Mouse (Mus musculus) adrenal gland, postnatal 25 days (tissue): ENCODE results near the gene Mcts1. TPM values are rescaled to one million over a fixed set of nuclear protein-coding genes. Genes with fewer than 3 reads are reported as not detected.
A peak's percentile ranks its signal among the peaks of the same experiment; 100 is the strongest.

ENCODE experiments used
- DNase-seq: peaks from one replicate; pipeline ENCODE4 v3.0.0; 2021; ENCODE audit warnings: mixed read lengths
- long read RNA-seq: library from polyadenylated mRNA; stranded (forward); transcript quantifications from one replicate; pipeline ENCODE4 v2.0.0, GENCODE M21; 2021
- total RNA-seq: library from RNA; stranded (reverse); gene quantifications from 2 replicates; pipeline ENCODE4 v1.2.3, GENCODE M21; 2021

Gene Mcts1
- 85.1 and 86.4 TPM in 2 replicates for total RNA-seq
- long read RNA-seq, transcript Mcts1-201 (6 exons, 783 nt) = major isoform, 12 of 21 reads
- long read RNA-seq, partial matches to known transcripts = 1 of 21 reads
- long read RNA-seq, other reads (novel, unspliced or antisense) = 8 of 21 reads

DNA sequence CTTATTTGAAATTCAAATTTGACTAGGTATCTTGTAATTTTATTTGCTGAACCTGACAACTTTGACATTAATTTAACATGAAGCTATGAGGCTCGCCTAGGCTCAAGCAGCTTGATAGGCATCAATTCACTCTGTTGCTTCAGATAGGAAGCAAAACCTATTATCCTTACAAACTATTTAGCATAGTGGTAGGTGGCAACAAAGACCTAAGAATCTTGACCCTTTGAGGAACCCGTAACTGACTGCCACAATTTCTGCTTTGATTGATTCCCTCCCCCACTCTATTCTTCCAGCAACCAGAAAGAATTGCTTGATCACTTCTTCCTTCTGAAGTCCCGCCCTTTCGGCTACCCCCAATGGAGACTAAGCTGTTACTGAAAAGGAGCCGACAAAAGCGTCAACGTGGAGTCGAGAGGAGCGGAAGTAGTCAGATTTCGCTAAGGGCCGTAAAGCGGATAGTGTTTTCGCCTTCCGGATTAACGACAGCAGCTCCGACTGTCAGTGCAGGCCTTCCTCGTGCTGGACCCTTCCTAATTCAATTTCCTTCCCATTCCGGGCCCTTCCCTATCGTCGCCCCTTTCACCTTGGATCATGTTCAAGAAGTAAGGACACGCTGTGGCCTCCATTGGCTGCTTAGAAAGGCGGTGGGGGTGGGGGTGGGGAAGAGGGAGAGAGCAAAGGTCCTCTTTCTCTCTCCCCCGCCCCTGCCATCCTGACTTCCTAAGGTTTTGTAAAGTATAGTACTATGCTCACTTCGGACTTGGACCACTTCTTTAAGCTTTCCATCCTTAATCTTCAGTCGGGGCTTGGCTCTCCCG is at the start of gene Mcts1:
TSS of gene Mcts1 (plus strand) at position 402 of the 818 bp plus-strand sequence.
- peak; percentile 44 for DNase-seq

DNA sequence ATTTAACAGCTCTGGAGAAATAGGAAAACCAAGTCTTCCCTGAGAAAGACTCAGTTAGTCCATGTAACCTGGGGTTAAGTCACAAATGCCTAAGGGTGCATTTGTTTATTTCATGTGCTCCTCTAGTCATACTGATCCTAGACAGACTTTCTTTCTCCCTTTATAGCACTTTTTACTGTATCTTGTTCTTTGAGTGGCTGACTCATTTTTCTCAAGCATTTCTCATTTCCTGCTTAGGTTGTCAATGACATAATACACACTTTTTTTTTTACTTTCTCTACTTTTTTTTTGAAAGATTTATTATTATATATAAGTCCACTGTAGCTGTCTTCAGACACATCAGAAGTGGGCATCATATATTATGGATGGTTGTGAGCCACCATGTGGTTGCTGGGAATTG is 47.1 kb upstream of the Mcts1 start:
- no peak for DNase-seq

DNA sequence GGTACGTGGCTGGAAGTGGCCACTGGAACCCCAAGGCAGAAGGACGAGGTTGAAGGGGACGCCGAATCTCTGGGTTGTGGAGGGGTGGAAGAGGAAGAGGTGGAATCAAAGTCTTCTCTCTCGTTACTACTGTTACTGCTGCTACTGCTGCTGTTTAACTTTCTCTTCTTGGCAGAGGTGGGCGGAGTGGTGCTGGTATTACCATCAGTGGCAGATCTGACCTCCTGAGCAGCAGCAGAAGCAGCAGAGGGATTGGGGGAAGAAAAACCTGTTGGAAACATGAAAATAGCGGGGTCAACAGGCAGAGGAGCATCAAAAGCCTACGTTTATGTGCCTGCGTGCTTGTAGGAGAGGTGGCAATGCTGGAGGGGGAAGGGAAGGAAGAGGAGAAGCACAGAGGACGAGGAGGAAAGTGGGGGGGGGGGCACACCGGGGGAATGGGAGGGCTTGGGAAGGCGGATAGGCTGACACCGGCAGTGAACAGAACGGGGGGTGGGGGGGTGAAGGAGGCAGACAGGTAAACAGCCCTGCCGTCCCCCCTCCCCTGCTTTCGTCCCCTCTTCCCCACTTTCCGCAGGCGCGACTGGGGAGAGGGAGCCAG is 36.3 kb upstream of the Mcts1 start:
- DNase-seq = peak; percentile 3

DNA sequence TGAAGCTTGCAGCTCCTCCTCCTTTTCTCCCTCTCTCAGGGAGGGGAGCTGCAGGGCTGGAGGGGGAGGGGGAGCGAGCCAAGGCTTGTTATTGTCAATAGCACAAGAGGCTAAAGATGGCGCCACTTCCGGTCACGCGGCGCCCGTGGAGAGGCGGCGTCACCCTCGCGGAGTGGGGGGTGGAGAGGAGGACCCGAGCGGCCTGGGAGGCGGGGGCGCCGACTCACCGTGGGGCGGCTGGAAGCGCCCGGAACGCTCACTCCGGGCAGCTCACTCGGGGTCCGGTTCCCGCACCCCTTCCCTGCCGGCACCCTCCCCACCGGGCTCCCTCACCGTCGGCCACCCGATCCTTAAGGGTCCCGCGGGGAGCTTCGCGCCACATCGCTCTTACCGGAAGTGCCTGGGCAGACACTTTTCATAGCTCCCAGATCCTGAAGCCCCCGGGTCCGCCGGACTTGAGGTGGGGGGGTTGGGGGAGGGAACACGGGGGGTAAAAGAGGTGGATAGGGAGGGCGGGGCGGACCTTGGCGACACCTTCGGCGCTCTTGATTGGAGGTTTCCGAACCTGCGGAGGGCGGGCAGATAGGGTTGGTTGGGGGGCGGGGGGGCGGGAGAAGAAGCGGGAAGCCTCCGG is 35.7 kb upstream of the Mcts1 start:
- DNase-seq = peak; percentile 88

DNA sequence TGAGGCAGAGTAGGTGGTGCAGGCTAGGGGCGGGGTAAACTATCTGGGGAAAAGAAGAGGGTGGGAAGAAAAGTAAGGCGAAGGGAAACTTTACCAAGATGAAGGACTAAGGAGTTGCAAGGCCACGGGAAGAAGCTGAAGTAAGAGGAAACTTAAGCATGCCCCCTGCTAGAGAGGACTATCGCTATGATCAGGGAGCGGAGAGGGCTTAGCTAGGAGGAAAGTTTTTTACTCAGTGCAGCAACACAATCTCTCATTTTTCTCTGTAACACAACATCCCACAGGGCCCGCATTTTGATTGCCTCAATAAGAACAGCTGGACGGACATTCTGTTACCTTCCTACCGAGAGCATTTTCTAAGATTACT is 35.2 kb upstream of the Mcts1 start:
- DNase-seq = no peak

DNA sequence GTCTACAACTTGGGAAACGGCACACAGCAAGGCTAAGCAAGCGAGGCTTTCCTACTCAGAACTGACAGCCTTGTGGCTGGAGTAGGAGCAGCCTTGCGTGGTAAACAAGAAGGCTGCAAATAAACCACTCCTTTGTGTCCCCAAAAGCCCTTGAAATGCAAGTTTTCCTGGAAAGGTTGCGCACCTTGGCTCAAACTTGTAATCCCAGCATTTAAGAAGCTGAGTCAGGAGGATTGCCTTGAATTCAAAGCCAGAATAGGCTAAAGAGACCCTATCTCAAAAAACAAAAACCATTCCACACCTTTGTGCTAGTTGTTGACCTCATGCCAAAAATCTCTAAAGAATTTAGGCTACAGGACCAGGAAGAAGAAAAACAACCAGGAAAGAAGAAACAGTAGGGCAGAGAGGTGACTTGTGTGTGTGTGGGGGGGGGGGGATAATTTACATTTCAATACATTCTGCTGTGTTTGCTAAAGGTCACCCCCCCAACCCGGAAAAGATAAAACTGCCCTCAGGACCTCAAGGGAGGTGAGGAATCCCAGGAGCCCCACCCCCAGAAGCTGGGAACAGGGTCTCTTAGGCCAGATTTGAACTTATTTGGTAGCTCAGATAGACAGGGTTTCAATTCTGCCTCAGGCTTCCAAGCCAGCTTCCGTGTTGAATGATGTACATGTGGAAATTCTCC is 33.7 kb upstream of the Mcts1 start:
- no peak for DNase-seq

DNA sequence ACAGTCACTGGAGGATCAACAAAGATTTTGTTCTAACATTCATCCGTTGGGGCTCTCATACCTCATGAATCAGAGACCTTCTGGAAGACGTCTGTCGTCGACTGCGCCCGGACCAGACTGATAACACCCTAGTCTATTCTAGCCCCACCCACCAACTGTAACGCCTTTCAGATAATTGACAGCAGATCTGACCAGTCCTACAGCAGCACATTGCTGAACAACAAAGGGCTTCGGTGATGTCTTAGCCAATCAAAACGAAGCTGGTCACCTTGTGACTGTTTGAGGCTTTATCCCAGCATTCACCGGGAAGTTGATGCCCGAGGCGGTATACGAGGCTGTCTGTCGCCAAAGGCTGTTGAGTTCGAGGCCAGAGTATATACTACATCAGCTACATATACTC is 24.3 kb upstream of the Mcts1 start, which contains the start of gene Cul4b:
TSS of gene Cul4b (minus strand) at position 119 of the 400 bp plus-strand sequence.
- no peak for DNase-seq

DNA sequence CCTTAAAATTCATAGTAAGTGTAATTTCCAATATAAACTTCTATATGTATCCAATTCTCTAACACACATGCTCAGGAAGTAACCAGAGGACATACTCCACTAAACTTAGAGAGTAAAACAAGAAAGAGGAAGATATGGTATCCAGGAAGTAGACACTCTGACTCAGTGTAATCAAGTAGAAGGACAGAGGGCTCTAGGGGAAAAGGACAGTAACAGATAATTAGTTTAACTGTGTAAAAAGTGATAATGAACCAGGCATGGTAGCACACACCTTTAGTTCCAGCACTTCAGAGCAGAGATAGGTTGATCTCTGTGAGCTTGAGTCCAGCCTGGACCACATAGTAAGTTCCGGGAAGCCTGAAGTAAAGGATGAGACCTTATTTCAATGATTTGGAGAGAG is 19.2 kb upstream of the Mcts1 start:
- no peak for DNase-seq

DNA sequence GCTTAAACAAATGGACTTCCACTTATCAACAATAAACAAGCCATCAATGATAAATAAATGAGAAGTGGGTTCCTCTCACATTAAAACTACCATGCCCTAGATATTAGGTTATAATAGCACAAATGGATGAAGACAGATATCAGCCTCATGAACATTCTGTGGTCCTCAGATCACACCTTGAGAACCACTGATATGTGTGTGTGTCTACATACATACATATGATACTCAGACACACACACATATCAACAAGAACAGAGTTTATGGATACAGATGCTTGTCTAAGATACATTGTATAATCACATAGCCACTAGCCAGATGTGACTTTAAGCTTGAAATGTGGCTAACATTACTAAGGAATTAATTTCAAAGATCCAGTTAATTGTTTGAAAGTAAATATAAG is 17.1 kb upstream of the Mcts1 start:
- DNase-seq = no peak

DNA sequence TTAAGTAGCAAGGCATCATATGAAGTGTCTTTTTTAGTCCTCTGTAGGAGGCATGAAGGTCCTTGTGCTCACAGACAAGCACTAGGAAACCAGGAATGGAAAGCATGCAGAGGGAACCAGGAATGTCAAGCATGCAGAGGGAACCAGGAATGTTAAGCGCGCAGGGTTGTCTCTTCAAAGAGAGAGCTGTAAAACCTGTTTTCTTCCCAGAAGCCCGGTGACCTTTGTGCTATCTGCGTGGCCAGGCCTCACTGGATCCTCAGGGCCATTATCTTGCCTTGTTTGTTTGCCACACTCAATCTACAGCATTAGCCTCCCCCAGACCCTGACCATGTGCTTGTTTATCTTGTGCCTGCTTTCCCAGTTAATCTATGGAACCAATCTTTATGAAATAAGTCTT is 10.6 kb upstream of the Mcts1 start:
- DNase-seq = no peak

DNA sequence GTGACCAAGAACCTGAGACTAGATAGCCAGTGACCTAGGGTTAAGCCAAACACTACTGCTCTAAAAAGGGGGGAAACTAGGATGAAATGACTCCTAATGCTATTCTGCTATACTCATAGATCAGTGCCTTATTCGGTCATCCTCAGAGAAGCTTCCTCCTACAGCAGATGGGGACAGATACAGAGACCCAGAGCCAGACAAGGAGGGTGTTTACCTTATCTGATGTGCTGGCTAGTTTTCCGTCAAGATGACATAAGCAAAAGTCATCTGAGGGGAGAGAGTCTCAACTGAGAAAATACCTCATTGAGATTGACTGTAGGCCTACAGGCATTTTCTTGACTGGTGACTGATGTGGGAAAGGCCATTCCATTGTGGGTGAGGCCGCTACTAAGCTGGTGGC is 8.6 kb upstream of the Mcts1 start:
- DNase-seq = no peak

DNA sequence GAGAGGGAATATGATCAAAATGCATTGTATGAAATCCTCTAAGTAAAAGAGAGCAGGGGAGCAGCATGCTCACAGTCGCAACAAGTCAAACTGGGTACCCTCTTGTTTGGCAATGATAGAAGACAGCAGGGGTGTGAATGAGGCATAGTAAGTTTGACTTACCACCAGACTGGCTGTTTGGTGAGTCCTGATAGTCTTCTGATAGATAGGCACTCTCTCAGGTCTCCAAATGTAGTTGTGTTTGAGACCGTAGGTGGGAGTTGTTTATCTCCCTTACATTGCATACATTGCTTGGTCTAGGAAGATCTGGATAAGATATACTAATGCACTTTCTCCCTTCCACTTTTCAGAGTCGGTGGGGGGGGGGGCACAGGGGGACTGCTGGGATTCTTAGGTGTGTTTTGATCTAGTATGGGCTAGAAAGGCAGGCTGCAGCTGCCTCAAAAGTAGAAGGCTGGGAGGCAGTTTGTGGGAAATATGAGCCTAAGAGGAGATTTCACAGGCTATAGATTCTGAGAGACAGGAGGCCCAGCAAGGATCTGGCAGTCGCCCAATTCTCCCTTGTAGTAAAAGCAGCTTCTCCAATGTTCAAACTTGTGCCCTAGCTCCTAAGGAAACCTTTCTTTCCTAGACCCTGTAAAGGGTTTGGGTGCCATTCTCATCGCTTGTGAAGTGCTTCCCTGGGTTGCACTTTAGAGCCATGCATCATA is 7.0 kb upstream of the Mcts1 start:
- DNase-seq = peak; percentile 4

DNA sequence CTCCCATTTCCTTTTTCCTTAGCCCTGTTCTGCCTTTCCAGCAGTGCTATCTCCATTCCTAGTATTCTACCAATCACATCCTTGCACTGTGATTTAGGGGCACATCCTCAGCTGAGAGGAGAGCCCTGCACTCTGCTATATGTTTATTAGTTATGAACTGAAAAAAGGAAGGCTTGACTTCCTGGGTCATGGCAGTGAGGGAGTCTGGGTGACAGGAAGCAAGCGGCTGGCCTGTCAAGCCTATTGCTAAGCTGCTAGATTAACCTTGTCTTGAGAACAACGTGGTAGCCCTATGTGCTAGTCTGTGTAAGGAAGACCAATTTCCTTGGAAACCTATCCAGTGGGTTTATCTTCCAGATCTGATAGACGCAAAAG is 604 bp downstream of the Mcts1 start:
- DNase-seq = peak; percentile 7

DNA sequence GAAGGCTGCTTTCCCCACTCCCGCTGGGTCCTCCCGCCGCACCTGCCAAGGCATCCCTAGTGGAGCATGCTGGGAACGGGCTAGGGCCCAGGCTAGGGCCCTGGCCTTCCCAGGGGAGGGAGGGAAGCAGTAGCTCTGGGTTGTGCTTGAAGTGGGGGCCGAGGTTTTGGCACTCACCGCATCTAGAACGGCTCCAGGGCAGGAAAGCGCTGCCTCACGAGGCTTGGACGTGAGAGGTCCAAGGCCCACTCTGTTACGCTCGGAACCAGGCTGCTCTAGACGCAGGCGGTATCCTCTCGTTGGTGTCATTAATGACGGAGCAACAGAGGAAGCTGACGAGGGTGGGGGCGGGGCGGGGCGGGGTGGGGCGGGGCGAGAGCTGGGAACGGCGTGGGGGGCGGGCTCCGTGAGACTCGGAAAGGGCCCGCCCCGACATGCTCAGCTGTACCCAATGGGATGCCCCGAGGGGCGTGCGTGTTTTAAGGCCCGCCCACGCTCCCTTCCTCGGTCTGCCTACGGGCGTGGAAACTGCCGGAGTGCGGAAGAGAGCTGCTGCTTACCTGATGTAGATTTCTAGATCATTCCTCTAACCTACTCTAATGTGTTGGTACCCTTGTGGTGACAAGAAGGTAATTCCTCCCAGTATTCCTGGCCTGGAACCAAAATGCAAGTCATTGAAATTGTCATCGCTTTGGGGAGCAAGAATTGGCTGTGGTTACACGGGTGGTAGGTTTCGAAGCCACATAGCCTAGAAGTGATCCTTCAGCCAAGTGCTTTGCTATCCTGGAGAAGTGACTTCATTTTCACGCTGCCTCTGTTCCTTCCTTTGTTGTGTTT is 34.6 kb downstream of the Mcts1 start, which contains the start of gene C1galt1c1:
TSS of gene C1galt1c1 (minus strand) at position 287 of the 837 bp plus-strand sequence.
- DNase-seq = peak; percentile 88

DNA sequence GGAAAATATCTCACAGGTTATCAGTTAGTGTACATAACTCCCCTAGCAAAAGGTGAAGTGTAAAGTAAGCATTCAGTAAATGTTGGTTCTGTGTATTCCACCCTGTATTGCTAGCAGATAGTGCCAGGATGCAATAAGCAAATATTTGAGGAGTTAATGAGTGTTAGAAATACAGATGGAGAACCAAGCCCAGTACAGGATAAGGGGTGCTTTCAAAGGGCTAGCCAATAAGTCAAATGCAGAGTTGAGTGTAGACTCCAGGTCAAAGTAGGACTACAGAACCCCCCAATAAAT is 35.2 kb downstream of the Mcts1 start:
- no peak for DNase-seq

DNA sequence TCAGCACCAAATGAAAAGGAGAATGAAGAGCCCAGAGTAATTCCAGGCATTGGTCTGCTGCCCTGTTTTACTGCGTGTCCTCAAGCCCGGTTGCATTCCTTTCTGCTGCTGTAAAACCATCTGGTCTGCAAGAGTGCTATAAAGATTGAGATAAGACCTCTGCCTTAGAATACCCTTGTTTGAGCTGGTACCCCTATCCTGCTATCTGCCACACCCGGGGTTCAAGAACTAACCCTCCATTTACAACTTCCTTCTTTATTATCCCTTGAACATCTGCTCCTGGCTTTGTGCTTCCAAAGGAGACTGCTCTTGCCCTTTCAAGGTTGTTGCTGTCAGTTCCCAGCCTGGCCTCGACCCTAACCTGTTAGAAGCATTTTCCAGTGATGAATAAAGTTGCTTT is 41.1 kb downstream of the Mcts1 start:
- no peak for DNase-seq

DNA sequence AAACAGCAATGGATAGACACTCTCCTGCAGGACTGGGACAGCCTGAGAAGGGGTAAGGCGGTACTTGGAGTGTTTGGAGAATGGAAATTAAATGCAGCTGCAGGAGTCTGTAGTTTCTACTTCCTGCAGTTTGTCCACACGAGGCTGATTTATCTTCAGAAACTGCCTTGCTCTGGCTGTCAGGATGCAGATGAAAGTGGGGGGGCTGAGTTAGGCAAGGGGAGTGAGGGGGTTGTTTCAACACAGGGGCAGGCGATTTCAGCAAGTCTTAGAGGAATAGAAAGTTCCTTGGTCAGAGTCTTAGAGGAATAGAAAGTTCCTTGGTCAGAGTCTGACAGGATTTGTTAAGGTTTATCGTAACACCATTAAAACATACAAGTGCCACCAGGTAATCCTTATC is 41.8 kb downstream of the Mcts1 start:
- no peak for DNase-seq

DNA sequence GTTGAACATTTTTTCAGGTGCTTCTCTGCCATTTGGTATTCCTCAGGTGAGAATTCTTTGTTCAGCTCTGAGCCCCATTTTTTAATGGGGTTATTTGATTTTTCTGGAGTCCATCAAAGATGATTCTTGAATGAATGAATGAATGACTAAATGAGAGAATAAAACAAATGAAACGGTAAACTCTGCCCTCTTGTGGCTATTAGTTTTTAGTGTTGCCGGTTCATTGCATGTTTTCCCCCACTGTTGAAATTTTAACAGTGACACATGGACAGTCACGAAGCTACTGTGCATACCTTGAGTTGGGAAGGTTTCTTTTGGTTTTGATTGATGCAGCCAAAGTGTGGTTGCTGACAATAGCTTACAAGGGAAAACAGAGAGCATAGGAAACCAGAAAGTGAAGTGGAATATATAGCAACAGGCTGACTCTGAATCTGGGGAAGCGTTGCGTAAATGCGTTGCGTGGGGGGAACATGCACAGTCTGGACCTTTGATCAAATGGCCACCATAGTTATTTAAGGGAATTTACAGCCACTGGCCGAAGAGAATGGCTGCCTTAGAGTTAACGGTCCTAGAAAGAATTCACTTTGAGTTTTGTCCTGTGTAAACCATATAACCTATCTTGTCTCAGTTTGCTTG is 50.1 kb downstream of the Mcts1 start:
- no peak for DNase-seq

DNA sequence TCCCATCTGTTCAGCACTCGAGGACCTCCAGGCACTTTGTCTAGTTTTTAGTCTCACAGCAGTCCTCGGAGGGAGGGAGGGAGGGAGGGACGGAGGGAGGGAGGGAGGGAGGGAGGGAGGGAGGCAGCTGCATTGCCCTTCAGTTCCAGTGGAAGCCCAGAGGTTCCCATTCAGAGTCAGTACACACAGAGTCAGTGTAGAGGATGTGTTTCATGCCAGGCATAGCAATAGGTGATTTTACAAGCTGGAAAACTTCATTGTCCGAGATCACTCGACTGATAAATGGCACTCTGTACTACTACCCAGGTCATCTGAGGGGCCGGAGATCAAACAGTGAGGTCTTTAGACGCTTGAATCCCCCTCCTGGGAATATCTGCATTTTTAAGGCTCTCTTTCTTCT is 50.8 kb downstream of the Mcts1 start:
- no peak for DNase-seq

DNA sequence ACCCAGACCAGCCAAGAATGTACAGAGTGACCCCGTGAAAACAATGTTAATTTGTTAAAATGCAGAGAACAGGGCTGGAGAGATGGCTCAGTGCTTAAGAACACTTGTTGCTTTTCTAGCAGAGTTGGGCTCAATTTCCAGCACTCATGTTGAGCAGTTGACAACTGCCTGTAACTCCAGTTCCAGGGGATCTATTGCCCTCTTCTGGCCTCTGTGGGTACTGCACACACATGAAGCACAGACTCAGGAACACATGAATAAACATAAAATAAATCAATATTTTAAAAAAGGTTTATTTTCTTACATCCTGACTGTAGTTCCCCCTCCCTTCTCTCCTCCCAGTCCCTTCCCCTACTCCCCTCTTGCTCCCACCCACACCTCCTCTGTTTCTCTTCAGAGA is 52.8 kb downstream of the Mcts1 start:
- DNase-seq = no peak

DNA sequence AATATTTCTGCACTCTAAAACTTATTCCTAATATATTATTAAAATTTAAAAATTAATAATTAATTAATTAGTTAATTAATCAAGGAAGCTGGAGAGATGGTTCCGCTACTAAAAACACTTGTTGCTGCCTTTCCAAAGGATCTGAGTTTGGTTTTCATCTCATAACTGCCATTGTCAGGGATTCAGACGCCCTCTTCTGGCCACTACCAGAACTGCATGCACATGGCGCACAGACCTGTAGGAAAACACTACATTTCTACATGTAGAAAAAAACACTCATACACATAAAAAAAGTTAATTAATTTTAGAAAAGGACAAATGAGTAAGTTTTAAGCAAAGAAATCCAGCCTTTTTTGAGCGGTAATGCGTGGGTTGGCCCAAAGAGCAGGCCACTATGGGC is 54.3 kb downstream of the Mcts1 start:
- no peak for DNase-seq
